Mouse (Mus musculus) gastrocnemius, postnatal 36 days (tissue): ENCODE measurements around the gene Abcb10. TPM values are rescaled to one million over a fixed set of nuclear protein-coding genes. Genes with fewer than 3 reads are reported as not detected.
"Not testable (repeated sequence)": the region's sequence is repeated elsewhere in the genome, so short reads cannot be mapped to it uniquely, and the experiment has no call there.

ENCODE experiments used
- DNase-seq, 2 experiments: peaks; one replicate each; pipeline ENCODE4 v3.0.0; 2022
- intact Hi-C: fragments of 180-260 bp; cut with DNase I; formaldehyde crosslinking; loops from one replicate; pipeline ENCODE4 v1.15.1; 2025
- total RNA-seq, 2 experiments: library from RNA; stranded (reverse); gene quantifications; 2 replicates each; pipeline ENCODE4 v1.2.3; 2021

Abcb10 gene
- total RNA-seq, 2 experiments from 2014 or later = 15.6 to 15.9 TPM

- no peak for DNase-seq
- intact Hi-C loops = no loop called here
These were observed 5.7 kb upstream of the Abcb10 start for GRCm38 (mm10) chr8:123988605-123989038.

GRCm38 (mm10) chr8:123982291-123982793 is 580 bp downstream of the Abcb10 start:
- DNase-seq = no peak
- intact Hi-C loops = no loop called here

- no peak for DNase-seq
- intact Hi-C loops = no loop called here
These were observed 1.2 kb downstream of the Abcb10 start for GRCm38 (mm10) chr8:123981674-123982073.

- intact Hi-C loops = no loop called here
- no peak for DNase-seq
These were observed 2.7 kb downstream of the Abcb10 start for GRCm38 (mm10) chr8:123980239-123980638.

- intact Hi-C loops = loop anchor here (10.0 kb wide), 1 partner anchor 56 kb away; no protein-coding TSS in a partner anchor
- DNase-seq = no peak
These were observed 4.0 kb downstream of the Abcb10 start for GRCm38 (mm10) chr8:123978926-123979325.

GRCm38 (mm10) chr8:123978166-123978838 is 4.6 kb downstream of the Abcb10 start:
- intact Hi-C loops = loop anchor here (10.0 kb wide), 1 partner anchor 56 kb away; no protein-coding TSS in a partner anchor
- no peak for DNase-seq

GRCm38 (mm10) chr8:123977499-123977898 is 5.4 kb downstream of the Abcb10 start:
- intact Hi-C loops = loop anchor here (10.0 kb wide), 1 partner anchor 57 kb away; no protein-coding TSS in a partner anchor
- DNase-seq = no peak

GRCm38 (mm10) chr8:123973495-123973894 is 9.4 kb downstream of the Abcb10 start:
- no peak for DNase-seq
- intact Hi-C loops = loop anchor here (10.0 kb wide), 1 partner anchor 61 kb away; no protein-coding TSS in a partner anchor

- DNase-seq = no peak
- intact Hi-C loops = no loop called here
These were observed 16.0 kb downstream of the Abcb10 start for GRCm38 (mm10) chr8:123966896-123967295.

- intact Hi-C loops = no loop called here
- DNase-seq = no peak
These were observed 21.6 kb downstream of the Abcb10 start for GRCm38 (mm10) chr8:123961371-123961770.

- DNase-seq, intact Hi-C loops: not testable (repeated sequence)
These were observed 22.4 kb downstream of the Abcb10 start for GRCm38 (mm10) chr8:123960556-123960955.

- no peak for DNase-seq
- intact Hi-C loops = no loop called here
These were observed 22.9 kb downstream of the Abcb10 start for GRCm38 (mm10) chr8:123960056-123960455.

- no peak for DNase-seq
- intact Hi-C loops = no loop called here
These were observed 23.4 kb downstream of the Abcb10 start for GRCm38 (mm10) chr8:123959473-123959872.

- DNase-seq = no peak
- intact Hi-C loops = no loop called here
These were observed 24.8 kb downstream of the Abcb10 start for GRCm38 (mm10) chr8:123958130-123958529.

- intact Hi-C loops = no loop called here
These were observed 28.7 kb downstream of the Abcb10 start for GRCm38 (mm10) chr8:123954246-123954645.

GRCm38 (mm10) chr8:123953686-123954085 is 29.2 kb downstream of the Abcb10 start:
- intact Hi-C loops = no loop called here
- DNase-seq = no peak

More at GRCm38 (mm10) chr8:123954246-123954645, 28.7 kb downstream of the Abcb10 start:
- DNase-seq = no peak

GRCm38 (mm10) chr8:123950077-123950802 is 32.7 kb downstream of the Abcb10 start:
- intact Hi-C loops = loop anchor here (2.0 kb wide), 1 partner anchor 25 kb away; no protein-coding TSS in a partner anchor
- peak in 1 of 2 experiments; percentile 15 for DNase-seq

GRCm38 (mm10) chr8:123949686-123949986 is 33.3 kb downstream of the Abcb10 start:
- intact Hi-C loops = no loop called here
- DNase-seq = no peak

- intact Hi-C loops = no loop called here
These were observed 33.8 kb downstream of the Abcb10 start, which contains the start of gene Nup133 for GRCm38 (mm10) chr8:123948942-123949685. Gene Nup133 (minus strand): TSS chr8:123949265.

GRCm38 (mm10) chr8:123929026-123929425 is 53.9 kb downstream of the Abcb10 start:
- DNase-seq = no peak
- intact Hi-C loops = no loop called here

More at GRCm38 (mm10) chr8:123948942-123949685, 33.8 kb downstream of the Abcb10 start, which contains the start of gene Nup133:
- DNase-seq = peak; percentile 99
